Mouse (Mus musculus) ES-Bruce4 (cell line): ENCODE measurements around the gene Sema5a. TPM values are rescaled to one million over a fixed set of nuclear protein-coding genes. Genes with fewer than 3 reads are reported as not detected.

Experiments used
- H3K27ac ChIP-seq: 2 replicates; pipeline ENCODE4 v1.5.1; 2012; ENCODE audit warnings: low read length, inconsistent platforms; ENCODE audit not compliant: insufficient read depth
- H3K27me3 ChIP-seq: 2 replicates; pipeline ENCODE4 v1.6.1; 2012; ENCODE audit warnings: mild to moderate bottlenecking, low read length, inconsistent platforms; ENCODE audit not compliant: control insufficient read depth, poor library complexity, insufficient read depth, severe bottlenecking
- H3K36me3 ChIP-seq: 2 replicates; pipeline ENCODE4 v1.6.1; 2012; ENCODE audit warnings: inconsistent platforms, mild to moderate bottlenecking, low read length, moderate library complexity; ENCODE audit not compliant: control insufficient read depth, poor library complexity, insufficient read depth, severe bottlenecking
- H3K4me1 ChIP-seq: one replicate; pipeline ENCODE4 v1.8.1; 2011; ENCODE audit warnings: low read length; ENCODE audit not compliant: control insufficient read depth, insufficient read depth
- H3K4me3 ChIP-seq: 2 replicates; pipeline ENCODE4 v1.5.1; 2011; ENCODE audit warnings: low read depth, mild to moderate bottlenecking, low read length
- H3K9ac ChIP-seq: 2 replicates; pipeline ENCODE4 v1.6.1; 2012; ENCODE audit warnings: low read depth, mild to moderate bottlenecking, inconsistent platforms; ENCODE audit not compliant: poor library complexity, severe bottlenecking
- H3K9me3 ChIP-seq: replicated peaks from 2 replicates; pipeline ENCODE4 v1.6.1; 2012; ENCODE audit warnings: mild to moderate bottlenecking, low read length, inconsistent platforms; ENCODE audit not compliant: control insufficient read depth, poor library complexity, insufficient read depth, severe bottlenecking
- CTCF ChIP-seq: IDR thresholded peaks from one replicate; pipeline ENCODE4 v1.8.1; 2011; ENCODE audit warnings: low read depth, low read length
- EP300 ChIP-seq: IDR thresholded peaks from 2 replicates; pipeline ENCODE4 v1.6.1; 2011; ENCODE audit warnings: low read depth, low read length; ENCODE audit not compliant: insufficient read depth
- POLR2A ChIP-seq: IDR thresholded peaks from one replicate; pipeline ENCODE4 v1.8.1; 2011; ENCODE audit warnings: low read length; ENCODE audit not compliant: insufficient read depth
- polyA plus RNA-seq: library from polyadenylated mRNA; stranded (reverse); fragments of >200 nt; gene quantifications from 2 replicates; pipeline ENCODE4 v1.2.4, GENCODE M21; 2011; ENCODE audit warnings: low read depth; ENCODE audit not compliant: missing spikeins, insufficient read depth, insufficient read length

The Sema5a gene
- polyA plus RNA-seq, 1 experiment = 2.8 TPM

DNA sequence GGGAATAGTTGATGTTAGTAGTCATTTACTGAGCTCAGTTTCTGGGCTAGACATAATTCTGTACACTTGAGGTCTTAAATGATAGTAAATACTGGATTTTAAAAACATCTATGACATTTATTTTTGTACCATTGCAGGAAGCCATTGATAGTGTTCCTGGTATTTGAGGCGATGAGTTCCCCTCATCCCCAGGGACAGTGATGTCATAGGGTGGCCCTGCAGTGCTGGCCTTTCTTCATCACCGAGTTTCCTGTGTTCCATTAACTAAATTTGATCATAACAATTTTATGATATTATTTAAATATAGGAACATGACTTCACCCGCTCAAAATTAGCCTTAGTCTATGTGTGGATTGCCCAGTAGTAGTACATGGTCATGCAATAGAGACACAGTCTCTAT is 41.7 kb downstream of the Sema5a start:
- Histone ChIP-seq H3K36me3 (no peaks in the 10 kb centered on the region), H3K9me3 (no peaks in the 10 kb centered on the region), H3K4me1 (no peaks in the 10 kb centered on the region), H3K9ac (no peak overlapping the region), H3K4me3 (no peak overlapping the region), H3K27me3 (no peaks in the 10 kb centered on the region), H3K27ac (no peak overlapping the region)
- TF ChIP-seq POLR2A = no peak
- no peak for TF ChIP-seq CTCF
- no peak for TF ChIP-seq EP300

DNA sequence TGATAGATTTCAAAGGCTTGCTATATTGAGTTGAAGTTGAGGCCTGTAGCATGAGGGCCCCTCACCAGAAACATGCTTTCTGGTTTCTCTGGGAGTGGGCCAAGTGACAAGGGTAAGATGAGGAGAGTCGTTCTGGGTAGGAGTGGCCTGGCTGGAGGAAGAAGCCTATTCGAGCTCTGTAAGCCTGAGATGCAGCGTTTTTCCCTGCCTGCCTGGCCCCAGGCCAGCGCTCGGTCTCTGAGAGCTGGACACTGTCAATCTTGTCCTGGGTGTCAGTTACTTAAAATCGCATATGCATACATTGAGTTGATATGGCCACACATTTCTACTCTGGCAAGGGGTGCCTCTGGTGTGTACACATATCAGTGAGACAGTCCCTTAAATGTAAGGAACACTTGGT is 43.9 kb downstream of the Sema5a start:
- TF ChIP-seq CTCF (no peak), POLR2A (no peak), EP300 (no peak)
- H3K4me1 ChIP-seq = no peaks in the 10 kb centered on the region
- H3K9ac ChIP-seq = no peak overlapping the region
- H3K36me3 ChIP-seq = no peaks in the 10 kb centered on the region
- H3K27me3 ChIP-seq = no peaks in the 10 kb centered on the region
- no peak overlapping the region for H3K4me3 ChIP-seq
- H3K9me3 ChIP-seq = no peaks in the 10 kb centered on the region
- H3K27ac ChIP-seq = no peak overlapping the region

DNA sequence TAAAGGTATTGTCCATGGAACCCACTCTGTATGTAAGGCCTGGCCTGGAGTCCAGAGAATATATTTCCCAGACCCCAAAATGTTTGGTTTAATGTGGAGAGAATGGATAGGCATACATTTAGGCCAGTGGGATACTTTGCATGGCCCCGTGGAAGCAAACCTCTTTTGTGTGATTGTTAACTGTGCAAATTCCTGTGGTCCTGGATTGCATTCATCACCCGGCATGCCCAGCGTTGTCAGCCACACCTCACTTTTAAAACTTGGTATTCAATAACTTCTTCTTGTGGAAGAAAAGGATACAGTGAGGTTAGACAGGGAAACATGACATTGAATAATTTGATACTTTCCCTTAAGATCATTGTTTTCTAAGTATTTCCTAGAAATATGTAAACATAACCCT is 46.4 kb downstream of the Sema5a start:
- no peaks in the 10 kb centered on the region for H3K27me3 ChIP-seq
- no peak overlapping the region for H3K9ac ChIP-seq
- H3K4me1 ChIP-seq = no peaks in the 10 kb centered on the region
- no peak for TF ChIP-seq CTCF
- TF ChIP-seq EP300 = no peak
- TF ChIP-seq POLR2A = no peak
- H3K9me3 ChIP-seq = no peaks in the 10 kb centered on the region
- no peak overlapping the region for H3K27ac ChIP-seq
- H3K36me3 ChIP-seq = no peaks in the 10 kb centered on the region
- H3K4me3 ChIP-seq = no peak overlapping the region

DNA sequence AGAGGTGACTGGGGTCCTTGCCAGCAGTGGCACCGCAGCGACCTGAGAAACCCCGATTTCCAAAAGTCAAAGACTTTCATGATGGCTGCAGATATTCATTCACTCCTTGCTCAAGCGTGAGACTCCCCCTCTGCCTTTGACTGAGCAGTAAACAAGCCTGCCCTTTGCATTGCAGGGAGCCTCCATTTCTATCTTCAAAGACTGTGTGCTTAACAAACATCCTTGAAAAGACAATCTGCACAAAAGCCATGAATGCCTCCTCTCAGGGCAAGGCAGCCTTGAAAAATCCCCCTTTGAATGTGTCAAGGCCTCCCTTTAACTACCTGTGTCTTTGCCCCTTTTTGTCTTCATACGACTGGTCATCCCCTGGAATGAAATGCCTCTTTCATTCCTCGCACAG is 51.9 kb downstream of the Sema5a start:
- Histone ChIP-seq H3K36me3 (no peaks in the 10 kb centered on the region), H3K4me1 (no peaks in the 10 kb centered on the region)
- TF ChIP-seq POLR2A (no peak), EP300 (no peak), CTCF (no peak)

DNA sequence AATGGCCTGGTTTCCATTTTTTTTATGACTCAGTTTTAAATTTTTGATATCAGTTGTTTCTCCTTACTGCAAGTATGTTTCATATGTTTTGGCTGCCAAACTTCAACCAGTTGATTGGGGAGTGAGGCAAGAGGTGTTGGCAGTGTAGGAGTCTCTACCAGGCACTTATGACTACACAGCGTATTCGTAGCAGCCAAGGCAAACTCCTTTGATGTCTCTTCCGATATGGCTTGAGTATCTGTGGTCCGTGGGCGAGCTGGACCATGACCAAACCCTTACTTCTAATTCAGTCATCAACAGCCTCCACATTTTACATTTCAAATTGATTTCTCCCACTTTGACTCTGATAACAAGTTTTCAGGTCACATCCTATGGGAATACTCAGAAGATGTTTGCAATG is 52.7 kb downstream of the Sema5a start:
- H3K4me3 ChIP-seq = no peak overlapping the region
- no peak overlapping the region for H3K9ac ChIP-seq
- H3K36me3 ChIP-seq = no peaks in the 10 kb centered on the region
- no peaks in the 10 kb centered on the region for H3K4me1 ChIP-seq
- no peaks in the 10 kb centered on the region for H3K27me3 ChIP-seq
- no peak overlapping the region for H3K27ac ChIP-seq
- H3K9me3 ChIP-seq = no peaks in the 10 kb centered on the region
- TF ChIP-seq POLR2A = no peak
- no peak for TF ChIP-seq EP300
- TF ChIP-seq CTCF = no peak

More for the DNA sequence above, 51.9 kb downstream of the Sema5a start:
- Histone ChIP-seq H3K27ac (no peak overlapping the region), H3K9me3 (no peaks in the 10 kb centered on the region), H3K27me3 (no peaks in the 10 kb centered on the region), H3K4me3 (no peak overlapping the region), H3K9ac (no peak overlapping the region)

DNA sequence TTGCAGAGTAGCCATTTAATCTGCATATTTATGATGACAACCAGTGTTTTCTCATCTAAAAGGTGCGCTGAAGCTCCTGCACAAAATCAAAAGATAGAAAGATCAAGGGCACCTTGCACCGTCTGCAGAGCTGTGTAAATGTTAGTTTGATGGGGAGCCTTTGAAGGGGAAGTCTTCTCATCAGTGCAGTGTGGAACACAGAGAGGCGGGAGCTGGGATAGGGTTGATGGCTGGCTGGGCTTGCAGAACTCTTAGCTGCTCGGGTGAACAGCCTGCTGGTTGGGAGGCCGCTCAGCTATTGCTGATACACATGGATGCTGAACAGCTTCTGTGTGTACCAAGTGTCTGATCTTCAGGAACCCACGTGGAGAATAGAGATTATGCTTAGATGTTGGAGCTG is 53.9 kb downstream of the Sema5a start:
- no peaks in the 10 kb centered on the region for H3K27me3 ChIP-seq
- no peak for TF ChIP-seq EP300
- no peak for TF ChIP-seq POLR2A
- no peak for TF ChIP-seq CTCF
- H3K4me1 ChIP-seq = no peaks in the 10 kb centered on the region
- no peak overlapping the region for H3K9ac ChIP-seq
- no peaks in the 10 kb centered on the region for H3K9me3 ChIP-seq
- H3K27ac ChIP-seq = no peak overlapping the region
- H3K36me3 ChIP-seq = no peaks in the 10 kb centered on the region
- H3K4me3 ChIP-seq = no peak overlapping the region
